Mouse (Mus musculus) megakaryocyte, embryonic 14.5 days (primary cell): ENCODE measurements at regions not wholly inside any gene's neighbourhood (a gene's known extent, or its start where the extent isn't known, plus 50 kb on each side); places are given as distances from the start of the nearest gene placed in this dataset.
A peak's percentile ranks its signal among the peaks of the same experiment; 100 is the strongest.
"Not testable (repeated sequence)": the region's sequence is repeated elsewhere in the genome, so short reads cannot be mapped to it uniquely, and the experiment has no call there.

Experiments used
- H3K27me3 ChIP-seq: replicated peaks from 2 replicates; pipeline ENCODE3; 2012; ENCODE audit warnings: inconsistent platforms
- H3K36me3 ChIP-seq: replicated peaks from 2 replicates; pipeline ENCODE3; 2012; ENCODE audit warnings: low read length, inconsistent platforms, mixed read lengths
- H3K4me1 ChIP-seq: 2 replicates; pipeline ENCODE4 v1.6.1; 2012; ENCODE audit warnings: inconsistent platforms
- H3K4me3 ChIP-seq: replicated peaks from 2 replicates; pipeline ENCODE3; 2012; ENCODE audit warnings: moderate library complexity, mild to moderate bottlenecking, inconsistent platforms
- H3K9me3 ChIP-seq: 2 replicates; pipeline ENCODE4 v1.6.1; 2012; ENCODE audit warnings: inconsistent platforms
- FLI1 ChIP-seq: IDR thresholded peaks from 2 replicates; pipeline ENCODE4 v1.6.1; 2012; ENCODE audit warnings: low read length, inconsistent platforms, mixed read lengths
- GATA1 ChIP-seq: IDR thresholded peaks from 3 replicates; pipeline ENCODE4 v1.6.1; 2012; ENCODE audit warnings: mixed read lengths, low read length, inconsistent platforms, borderline replicate concordance

- H3K9me3 ChIP-seq, H3K27me3 ChIP-seq, H3K4me1 ChIP-seq, H3K36me3 ChIP-seq, H3K4me3 ChIP-seq: not testable (repeated sequence)
These were observed 64.3 kb downstream of the Prl2c2 start for GRCm38 (mm10) chr13:12940911-12941310.

- H3K4me3 ChIP-seq, H3K4me1 ChIP-seq, H3K36me3 ChIP-seq, H3K27me3 ChIP-seq: not testable (repeated sequence)
- H3K9me3 ChIP-seq = peaks cover 30% of the 10 kb centered on the region
These were observed 70.1 kb downstream of the Prl2c2 start for GRCm38 (mm10) chr13:12935103-12935502.

GRCm38 (mm10) chr13:12931907-12932617, 73.1 kb downstream of the Prl2c2 start:
- not testable (repeated sequence) for H3K27me3 ChIP-seq, H3K36me3 ChIP-seq, H3K4me1 ChIP-seq
- peaks cover 49% of the 10 kb centered on the region for H3K9me3 ChIP-seq
- peak overlapping the region; percentile 51 for H3K4me3 ChIP-seq

- Histone ChIP-seq H3K27me3 (no peaks in the 10 kb centered on the region), H3K9me3 (peaks cover 64% of the 10 kb centered on the region), H3K4me1 (no peaks in the 10 kb centered on the region), H3K36me3 (no peaks in the 10 kb centered on the region), H3K4me3 (no peak overlapping the region)
- no peak for TF ChIP-seq FLI1
These were observed 74.6 kb downstream of the Prl2c2 start for GRCm38 (mm10) chr13:12930566-12930965.

GRCm38 (mm10) chr13:12929806-12930205, 75.4 kb downstream of the Prl2c2 start:
- H3K4me3 ChIP-seq = no peak overlapping the region
- no peaks in the 10 kb centered on the region for H3K36me3 ChIP-seq
- no peaks in the 10 kb centered on the region for H3K4me1 ChIP-seq
- no peaks in the 10 kb centered on the region for H3K27me3 ChIP-seq
- TF ChIP-seq FLI1 (no peak), GATA1 (no peak)
- H3K9me3 ChIP-seq = peaks cover 65% of the 10 kb centered on the region

DNA sequence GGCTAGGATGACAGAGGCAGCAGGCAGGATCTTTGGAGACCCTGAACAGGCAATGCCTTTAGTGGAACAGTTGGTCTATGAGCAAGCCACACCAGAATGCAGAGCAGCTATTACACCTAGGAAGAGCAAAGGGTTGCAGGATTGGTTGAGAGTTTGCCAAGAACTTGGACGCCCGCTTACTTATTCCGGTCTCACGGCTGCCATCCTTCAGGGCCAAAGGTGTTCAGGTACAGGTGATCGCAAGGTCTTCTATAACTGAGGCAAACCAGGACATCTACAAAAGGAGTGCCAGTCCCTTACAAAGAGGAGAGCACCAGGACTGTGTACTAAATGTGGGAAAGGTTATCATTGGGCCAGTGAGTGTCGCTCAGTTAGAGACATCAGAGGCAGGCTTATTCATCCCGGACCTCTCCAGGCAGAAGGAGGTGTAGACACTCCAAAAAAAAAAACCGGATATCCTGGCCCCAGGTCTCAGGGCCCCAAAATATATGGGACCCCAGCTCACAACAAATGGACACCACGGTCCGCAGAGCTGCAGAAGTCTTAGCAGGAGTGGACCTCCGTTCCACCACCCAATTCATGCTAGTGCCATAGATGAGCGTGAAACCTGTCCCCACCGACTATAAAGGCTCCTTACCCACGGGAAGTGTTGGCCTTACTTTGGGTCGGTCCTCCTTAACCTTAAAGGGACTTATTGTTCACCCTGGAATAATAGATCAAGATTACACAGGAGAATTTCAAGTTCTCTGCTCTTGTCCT, 77.4 kb downstream of the Prl2c2 start:
- Histone ChIP-seq H3K4me1 (no peaks in the 10 kb centered on the region), H3K36me3 (no peaks in the 10 kb centered on the region), H3K4me3 (no peak overlapping the region), H3K9me3 (peaks cover 65% of the 10 kb centered on the region), H3K27me3 (no peaks in the 10 kb centered on the region)
- TF ChIP-seq GATA1 (no peak), FLI1 (no peak)

DNA sequence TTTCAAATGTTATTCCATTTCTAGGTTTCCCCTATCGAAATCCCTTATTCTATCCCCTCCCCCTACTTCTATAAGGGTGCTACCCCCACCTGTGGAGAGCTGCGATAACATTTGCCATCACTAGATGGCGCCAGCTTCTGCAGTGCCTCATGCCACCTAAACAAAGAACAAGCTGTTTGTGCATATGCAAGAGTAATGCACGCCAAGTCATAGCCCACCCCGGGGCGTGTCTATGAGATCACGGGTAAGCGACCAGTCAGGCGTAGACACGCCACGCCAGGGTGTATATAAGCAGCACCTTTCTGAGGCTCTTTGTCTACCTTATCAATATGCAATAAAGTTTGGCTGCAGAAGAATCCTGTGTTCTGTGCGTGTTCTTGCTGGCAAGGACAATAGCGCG, 79.6 kb downstream of the Prl2c2 start:
- Histone ChIP-seq H3K4me3 (peak overlapping the region; percentile 0), H3K4me1 (no peaks in the 10 kb centered on the region), H3K27me3 (no peaks in the 10 kb centered on the region), H3K36me3 (no peaks in the 10 kb centered on the region), H3K9me3 (peaks cover 55% of the 10 kb centered on the region)
- TF ChIP-seq FLI1 (no peak), GATA1 (no peak)

DNA sequence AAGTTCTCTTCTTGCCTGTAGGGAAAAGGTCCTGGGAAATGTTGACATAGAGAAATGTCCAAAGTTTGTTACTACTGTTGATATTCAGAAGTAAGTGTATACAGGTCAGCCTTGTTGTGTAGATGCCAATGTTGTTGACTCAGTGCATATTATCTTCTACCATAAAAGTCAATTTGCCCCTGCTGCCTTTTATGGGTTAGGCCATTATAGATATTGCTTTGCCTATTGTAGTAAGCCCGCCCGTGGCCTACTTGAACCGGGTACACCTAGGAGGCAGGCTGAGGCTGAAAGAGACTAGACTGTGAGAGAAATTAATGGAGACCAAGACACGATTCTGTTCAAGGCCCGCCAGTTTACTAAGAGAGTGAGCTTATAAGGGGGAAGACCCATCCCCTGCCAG, 92.3 kb downstream of the Prl2c2 start:
- Histone ChIP-seq H3K9me3 (peaks cover 3% of the 10 kb centered on the region), H3K36me3 (no peaks in the 10 kb centered on the region), H3K27me3 (no peaks in the 10 kb centered on the region), H3K4me3 (no peak overlapping the region), H3K4me1 (no peaks in the 10 kb centered on the region)
- TF ChIP-seq GATA1 (no peak), FLI1 (no peak)

DNA sequence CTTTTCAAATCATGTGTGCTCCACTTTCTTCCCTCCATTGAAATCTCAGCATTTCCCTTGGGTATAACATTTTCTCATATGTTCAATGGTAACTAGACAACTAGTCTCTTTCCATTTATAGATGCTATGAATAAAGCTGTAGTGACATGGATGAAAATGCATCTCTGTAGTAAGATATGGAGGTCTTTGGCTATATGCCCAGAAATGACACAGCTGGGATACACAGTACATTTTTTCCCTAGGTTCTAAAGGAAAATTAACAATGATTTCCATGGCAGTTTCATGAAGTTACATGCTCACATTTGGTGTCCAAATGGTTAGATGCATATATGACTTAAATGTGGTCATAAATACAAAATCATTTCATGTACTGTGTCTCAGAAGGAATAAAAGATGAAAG, 99.0 kb downstream of the Prl2c2 start:
- Histone ChIP-seq H3K36me3 (no peaks in the 10 kb centered on the region), H3K27me3 (no peaks in the 10 kb centered on the region), H3K9me3 (no peaks in the 10 kb centered on the region; the same call in 1 of the 2 replicates), H3K4me3 (no peak overlapping the region), H3K4me1 (no peaks in the 10 kb centered on the region)
- TF ChIP-seq FLI1 = no peak
- no peak for TF ChIP-seq GATA1

DNA sequence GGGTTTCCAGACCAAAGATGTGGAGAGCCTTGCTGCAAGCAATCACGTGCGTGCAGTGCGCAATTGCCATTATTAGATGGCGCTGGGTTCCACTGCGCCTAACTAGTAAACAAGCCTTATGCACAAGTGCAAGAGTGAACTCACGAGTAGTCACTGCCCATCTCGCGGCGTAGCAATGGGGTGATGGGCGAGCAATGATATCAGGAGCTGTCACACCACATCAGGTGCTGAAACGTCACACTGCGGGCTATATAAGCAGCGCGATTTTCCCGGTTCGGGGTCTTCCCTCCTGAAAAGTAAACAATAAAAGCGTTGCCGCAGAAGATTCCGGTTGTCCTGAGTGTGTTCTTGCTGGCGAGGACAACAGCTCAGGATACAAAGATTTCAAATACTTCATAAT, 89.8 kb upstream of the Prl2c3 start:
- Histone ChIP-seq H3K9me3 (peaks cover 13% of the 10 kb centered on the region), H3K4me3 (peak overlapping the region; percentile 0)
- not testable (repeated sequence) for H3K36me3 ChIP-seq, H3K27me3 ChIP-seq, H3K4me1 ChIP-seq

- peaks cover 16% of the 10 kb centered on the region for H3K9me3 ChIP-seq
- H3K36me3 ChIP-seq, H3K27me3 ChIP-seq, H3K4me3 ChIP-seq, H3K4me1 ChIP-seq: not testable (repeated sequence)
These were observed 79.6 kb upstream of the Prl2c3 start for GRCm38 (mm10) chr13:12879506-12879905.

DNA sequence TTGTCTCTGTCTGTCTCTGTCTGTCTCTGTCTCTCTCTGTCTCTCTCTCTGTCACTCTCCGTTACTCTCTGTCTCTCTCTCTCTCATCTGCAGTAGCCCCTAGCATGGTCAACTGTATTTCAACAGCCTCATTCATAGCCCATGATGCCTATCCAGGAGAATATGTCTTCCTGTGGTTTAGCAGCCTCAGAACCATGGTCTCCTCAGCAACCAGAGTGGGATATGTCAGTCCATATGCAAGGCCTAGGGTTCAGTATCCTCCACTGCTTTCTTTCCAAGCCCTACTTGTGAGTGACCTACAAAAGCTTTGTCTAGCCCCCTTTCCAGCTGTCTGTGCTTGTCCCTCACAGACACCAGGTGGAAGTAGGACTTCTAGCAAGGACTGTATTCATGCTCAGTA, 65.1 kb upstream of the Prl2c3 start:
- H3K4me1 ChIP-seq, H3K27me3 ChIP-seq, H3K36me3 ChIP-seq, H3K4me3 ChIP-seq: not testable (repeated sequence)
- H3K9me3 ChIP-seq = peaks cover 19% of the 10 kb centered on the region
